Mouse (Mus musculus) erythroblast, embryonic 14.5 days (primary cell): ENCODE data around the gene Gm10799.

Source experiments
- GATA1 ChIP-seq: IDR thresholded peaks from 2 replicates; pipeline ENCODE4 v1.6.1; 2012; ENCODE audit warnings: low read length, inconsistent platforms, mixed read lengths
- TAL1 ChIP-seq: IDR thresholded peaks from 3 replicates; pipeline ENCODE4 v1.6.1; 2012; ENCODE audit warnings: low read length, inconsistent platforms, mixed read lengths

GRCm38 (mm10) chr2:104034832-104035472, 33.4 kb downstream of the Gm10799 start:
- no peak for TF ChIP-seq GATA1
- no peak for TF ChIP-seq TAL1
